ENCODE assay signal across 16 mouse cellular contexts in the genomic region with DNA sequence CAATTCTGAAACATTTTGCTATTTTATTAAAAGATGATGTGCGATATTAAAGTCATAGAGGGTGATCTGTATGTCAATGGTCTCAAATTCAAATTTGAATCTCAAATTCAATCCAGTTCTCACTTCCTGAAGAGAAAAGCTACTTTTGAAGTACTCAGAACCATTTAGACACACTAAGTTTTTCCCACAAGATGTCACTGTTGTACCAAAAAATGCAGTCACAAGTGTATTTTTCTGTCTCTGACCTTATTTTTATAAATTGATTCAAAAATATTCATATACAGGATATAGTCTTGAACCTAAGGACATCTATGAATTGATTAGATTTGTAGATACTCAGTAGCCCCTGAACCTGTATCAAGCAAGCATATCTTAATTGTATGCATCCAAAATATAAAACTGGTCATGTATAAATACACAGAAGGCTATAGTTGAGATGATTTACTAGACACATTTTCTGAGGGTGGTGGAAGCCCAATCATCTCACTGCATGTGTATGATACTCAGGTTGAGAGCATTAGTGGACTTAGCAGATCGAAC.
DNase-seq lines count a peak whose midpoint lies in the region; ATAC-seq and TF ChIP-seq lines count a peak whose summit lies in the region.
"Had no signal": no experiment of that assay in that cellular context is flagged by ENCODE, and none has a peak within 500 bp of the region (broad histone marks: within the 10 kb centered on the region; RNA-seq: fewer than 3 reads in every experiment).

No protein-coding gene starts in this region.

- WGBS in hindbrain, embryonic 14.5 days = 81% methylated on average over 2 of the region's 2 CpGs
- WGBS in hindbrain, embryonic 12.5 days = 86% methylated on average over 2 of the region's 2 CpGs
- WGBS in liver, postnatal 0 days (ENCODE audit: insufficient replicate concordance) = 64% methylated on average over 2 of the region's 2 CpGs
- WGBS in midbrain, embryonic 15.5 days = 73% methylated on average over 2 of the region's 2 CpGs

- H3K27ac ChIP-seq in hindbrain, embryonic 14.5 days = no peak overlapping the region
- H3K27ac ChIP-seq in hindbrain, embryonic 12.5 days = no peak overlapping the region
- no peak overlapping the region for H3K27ac ChIP-seq in liver, postnatal 0 days (ENCODE audit: low read depth)
- H3K27ac ChIP-seq in midbrain, embryonic 15.5 days = no peak overlapping the region
- H3K27ac ChIP-seq: hindbrain, embryonic 15.5 days; liver, embryonic 15.5 days had no signal

- H3K4me3 ChIP-seq in hindbrain, embryonic 14.5 days (replicated peaks; ENCODE audit: low read length) = no peak overlapping the region
- H3K4me3 ChIP-seq in hindbrain, embryonic 12.5 days = no peak overlapping the region
- no peak overlapping the region for H3K4me3 ChIP-seq in liver, postnatal 0 days (ENCODE audit: low read depth, low read length)
- no peak overlapping the region for H3K4me3 ChIP-seq in midbrain, embryonic 15.5 days
- H3K4me3 ChIP-seq: hindbrain, embryonic 15.5 days; liver, embryonic 15.5 days had no signal

- 0 out of 2 replicates have a peak, but pooled peaks have one; percentile 8 for ATAC-seq in hindbrain, embryonic 14.5 days (ENCODE audit: low FRiP score)
- ATAC-seq in hindbrain, embryonic 12.5 days (ENCODE audit: low FRiP score) = no peak
- no peak for ATAC-seq in liver, postnatal 0 days
- ATAC-seq in midbrain, embryonic 15.5 days (replicated peaks) = peak; percentile 40; the same call in 1 of the 2 replicates

- H3K4me1 ChIP-seq in hindbrain, embryonic 14.5 days (replicated peaks; ENCODE audit: control insufficient read depth, insufficient read depth, low read length) = no peaks in the 10 kb centered on the region
- H3K4me1 ChIP-seq in hindbrain, embryonic 12.5 days = no peaks in the 10 kb centered on the region
- H3K4me1 ChIP-seq in liver, postnatal 0 days (ENCODE audit: insufficient read depth) = no peaks in the 10 kb centered on the region
- H3K4me1 ChIP-seq in midbrain, embryonic 15.5 days = no peaks in the 10 kb centered on the region
- H3K4me1 ChIP-seq: liver, embryonic 15.5 days had no signal

- peak; percentile 87 for DNase-seq in hindbrain, embryonic 14.5 days (ENCODE audit: low spot score)
- no peak for DNase-seq in liver, postnatal 0 days
- DNase-seq in liver = no peak
- DNase-seq in Muller cell, postnatal 12 days (ENCODE audit: inconsistent ontology term) = peak; percentile 35
- DNase-seq in thymus, postnatal 25 days = no peak
- DNase-seq in cerebellum, adult 8-10 months = no peak
- DNase-seq: adrenal gland, adult 8-10 months; cerebellum, adult 18-20 months; heart, adult 11 months; layer of hippocampus, adult 9-11 months; thymus, postnatal 14 days had no signal

- no peaks in the 10 kb centered on the region for H3K9me3 ChIP-seq in hindbrain, embryonic 14.5 days (ENCODE audit: control insufficient read depth, low read length)
- no peaks in the 10 kb centered on the region for H3K9me3 ChIP-seq in hindbrain, embryonic 12.5 days (replicated peaks)
- no peaks in the 10 kb centered on the region for H3K9me3 ChIP-seq in liver, postnatal 0 days (ENCODE audit: low read length)
- H3K9me3 ChIP-seq in midbrain, embryonic 15.5 days = no peaks in the 10 kb centered on the region
- H3K9me3 ChIP-seq: G1E; hindbrain, embryonic 15.5 days; liver, embryonic 15.5 days had no signal

- no peak for TF ChIP-seq EP300 in liver, postnatal 0 days (IDR thresholded peaks at IDR 0.05; ENCODE audit: low read depth)

- H3K9ac ChIP-seq in hindbrain, embryonic 14.5 days = no peak overlapping the region
- no peak overlapping the region for H3K9ac ChIP-seq in hindbrain, embryonic 12.5 days
- H3K9ac ChIP-seq in liver, postnatal 0 days (replicated peaks) = no peak overlapping the region
- H3K9ac ChIP-seq in midbrain, embryonic 15.5 days = no peak overlapping the region
- H3K9ac ChIP-seq: hindbrain, embryonic 15.5 days; liver, embryonic 15.5 days had no signal

- H3K36me3 ChIP-seq in hindbrain, embryonic 14.5 days (replicated peaks; ENCODE audit: control insufficient read depth, insufficient read depth) = no peaks in the 10 kb centered on the region
- H3K36me3 ChIP-seq in hindbrain, embryonic 12.5 days = no peaks in the 10 kb centered on the region
- H3K36me3 ChIP-seq in liver, postnatal 0 days (replicated peaks; ENCODE audit: insufficient read depth, low read length) = no peaks in the 10 kb centered on the region
- H3K36me3 ChIP-seq in midbrain, embryonic 15.5 days (replicated peaks) = no peaks in the 10 kb centered on the region
- H3K36me3 ChIP-seq: G1E; hindbrain, embryonic 15.5 days; liver, embryonic 15.5 days had no signal

- no peak overlapping the region for H3K4me2 ChIP-seq in hindbrain, embryonic 14.5 days (replicated peaks)
- H3K4me2 ChIP-seq in hindbrain, embryonic 12.5 days (replicated peaks) = no peak overlapping the region
- no peak overlapping the region for H3K4me2 ChIP-seq in liver, postnatal 0 days (ENCODE audit: low read depth, low read length)
- H3K4me2 ChIP-seq in midbrain, embryonic 15.5 days = no peak overlapping the region
- H3K4me2 ChIP-seq: hindbrain, embryonic 15.5 days; liver, embryonic 15.5 days had no signal

- no peaks in the 10 kb centered on the region for H3K27me3 ChIP-seq in hindbrain, embryonic 14.5 days (ENCODE audit: control insufficient read depth, insufficient read depth, low read length)
- H3K27me3 ChIP-seq in hindbrain, embryonic 12.5 days = no peaks in the 10 kb centered on the region
- H3K27me3 ChIP-seq in liver, postnatal 0 days (ENCODE audit: insufficient read depth, low read length) = no peaks in the 10 kb centered on the region
- H3K27me3 ChIP-seq in midbrain, embryonic 15.5 days (replicated peaks) = no peaks in the 10 kb centered on the region
- H3K27me3 ChIP-seq: hindbrain, embryonic 15.5 days; liver, embryonic 15.5 days had no signal

- TF ChIP-seq CTCF in liver, postnatal 0 days (IDR thresholded peaks at IDR 0.05; ENCODE audit: low read depth) = peak; percentile 17; the same call in 1 of the 2 replicates

Comparison
In these comparisons a context has a peak if more than half of its experiments do, and no peak if none do; other contexts are left out.
1. ATAC-seq: peak in hindbrain, embryonic 14.5 days (single experiment) and midbrain, embryonic 15.5 days (single experiment); none in hindbrain, embryonic 12.5 days (single experiment) and liver, postnatal 0 days (single experiment).
2. DNase-seq: peak in hindbrain, embryonic 14.5 days (single experiment) and Muller cell, postnatal 12 days (single experiment); none in liver, postnatal 0 days (single experiment), liver (single experiment), thymus, postnatal 25 days (single experiment) and cerebellum, adult 8-10 months (single experiment).